Mouse (Mus musculus) limb, embryonic 15.5 days (tissue): ENCODE measurements around the gene BC004004. TPM values are rescaled to one million over a fixed set of nuclear protein-coding genes. Genes with fewer than 3 reads are reported as not detected.

Experiments used
- ATAC-seq: fragments of 200-750 bp; cut with Nextera tagmentation; 2 replicates; pipeline ENCODE4 v1.8.0; 2017; ENCODE audit warnings: low read depth, moderate TSS enrichment; ENCODE audit not compliant: insufficient number of reproducible peaks, low FRiP score, low TSS enrichment
- H3K27ac ChIP-seq: fragments of 300-500 bp; sonication (generic); 2 replicates; pipeline ENCODE4 v1.5.1; 2015; ENCODE audit warnings: moderate library complexity, mild to moderate bottlenecking, inconsistent platforms
- H3K27me3 ChIP-seq: fragments of 300-500 bp; sonication (generic); 2 replicates; pipeline ENCODE4 v1.6.1; 2015; ENCODE audit warnings: inconsistent platforms
- H3K36me3 ChIP-seq: fragments of 300-500 bp; sonication (generic); 2 replicates; pipeline ENCODE4 v1.6.1; 2015; ENCODE audit warnings: inconsistent platforms
- H3K4me1 ChIP-seq: fragments of 300-500 bp; sonication (generic); 2 replicates; pipeline ENCODE4 v1.6.1; 2015; ENCODE audit warnings: inconsistent platforms
- H3K4me2 ChIP-seq: fragments of 300-500 bp; sonication (generic); 2 replicates; pipeline ENCODE4 v1.6.1; 2015; ENCODE audit warnings: mild to moderate bottlenecking, inconsistent platforms
- H3K4me3 ChIP-seq: fragments of 300-500 bp; sonication (generic); 2 replicates; pipeline ENCODE4 v1.5.1; 2015; ENCODE audit warnings: mild to moderate bottlenecking, inconsistent platforms
- H3K9ac ChIP-seq: fragments of 300-500 bp; sonication (generic); 2 replicates; pipeline ENCODE4 v1.6.1; 2015; ENCODE audit warnings: inconsistent platforms
- H3K9me3 ChIP-seq: fragments of 300-500 bp; sonication (generic); 2 replicates; pipeline ENCODE4 v1.6.1; 2016; ENCODE audit warnings: inconsistent platforms
- WGBS: fragments of 180-500 bp; shearing (Covaris S2); methylation state at CpG from one replicate; pipeline ENCODE4 v1.1.7; 2015; 5-methylcytosine and 5-hydroxymethylcytosine counted together
- polyA plus RNA-seq: library from polyadenylated mRNA; unstranded; fragments of >200 nt; fragmentation: Nextera tagmentation; extraction: Ambion mirVana; gene quantifications from 2 replicates; pipeline ENCODE4 v1.2.1, GENCODE M21; 2015

Gene BC004004
- polyA plus RNA-seq, 1 experiment from 2014 or later = 84.1 TPM

- H3K27ac ChIP-seq = no peak overlapping the region
- peaks cover 48% of the 10 kb centered on the region for H3K36me3 ChIP-seq
- no peak overlapping the region for H3K9ac ChIP-seq
- no peaks in the 10 kb centered on the region for H3K27me3 ChIP-seq
- no peak overlapping the region for H3K4me3 ChIP-seq
- H3K4me2 ChIP-seq = no peak overlapping the region
- ATAC-seq = no peak
- H3K4me1 ChIP-seq = no peaks in the 10 kb centered on the region
- no peaks in the 10 kb centered on the region for H3K9me3 ChIP-seq
- 90% methylated on average over 5 of the region's 5 CpGs for WGBS
These were observed 13.0 kb downstream of the BC004004 start for GRCm38 (mm10) chr17:29281541-29281940.

GRCm38 (mm10) chr17:29282216-29282952 lies 13.8 kb downstream of the BC004004 start:
- H3K36me3 ChIP-seq = peaks cover 51% of the 10 kb centered on the region
- ATAC-seq = no peak
- H3K27ac ChIP-seq = no peak overlapping the region

GRCm38 (mm10) chr17:29291793-29292192 lies 23.2 kb downstream of the BC004004 start:
- 72% methylated on average over 7 of the region's 7 CpGs for WGBS
- Histone ChIP-seq H3K4me1 (peaks cover 1% of the 10 kb centered on the region; the same call in 1 of the 2 replicates), H3K36me3 (peaks cover 42% of the 10 kb centered on the region), H3K4me3 (no peak overlapping the region), H3K9ac (no peak overlapping the region), H3K9me3 (no peaks in the 10 kb centered on the region), H3K27me3 (no peaks in the 10 kb centered on the region), H3K4me2 (no peak overlapping the region), H3K27ac (no peak overlapping the region)
- no peak for ATAC-seq

More at GRCm38 (mm10) chr17:29282216-29282952, 13.8 kb downstream of the BC004004 start:
- Histone ChIP-seq H3K9me3 (no peaks in the 10 kb centered on the region), H3K4me3 (no peak overlapping the region), H3K27me3 (no peaks in the 10 kb centered on the region), H3K4me2 (no peak overlapping the region), H3K4me1 (no peaks in the 10 kb centered on the region), H3K9ac (no peak overlapping the region)
- WGBS = 82% methylated on average over 21 of the region's 21 CpGs

GRCm38 (mm10) chr17:29292996-29293395 lies 24.4 kb downstream of the BC004004 start:
- WGBS = 77% methylated on average over 3 of the region's 3 CpGs
- Histone ChIP-seq H3K4me2 (no peak overlapping the region), H3K9me3 (no peaks in the 10 kb centered on the region), H3K36me3 (peaks cover 45% of the 10 kb centered on the region), H3K27me3 (no peaks in the 10 kb centered on the region), H3K4me3 (no peak overlapping the region), H3K4me1 (peaks cover 12% of the 10 kb centered on the region), H3K27ac (no peak overlapping the region), H3K9ac (no peak overlapping the region)
- no peak for ATAC-seq

- WGBS = 75% methylated on average over 9 of the region's 9 CpGs
- no peaks in the 10 kb centered on the region for H3K27me3 ChIP-seq
- no peaks in the 10 kb centered on the region for H3K9me3 ChIP-seq
- no peak overlapping the region for H3K4me2 ChIP-seq
- H3K9ac ChIP-seq = no peak overlapping the region
- H3K4me3 ChIP-seq = no peak overlapping the region
- peaks cover 12% of the 10 kb centered on the region for H3K4me1 ChIP-seq
- peaks cover 51% of the 10 kb centered on the region for H3K36me3 ChIP-seq
- no peak overlapping the region for H3K27ac ChIP-seq
- no peak for ATAC-seq
These were observed 25.4 kb downstream of the BC004004 start for GRCm38 (mm10) chr17:29293807-29294605.

- no peak for ATAC-seq
- Histone ChIP-seq H3K9ac (no peak overlapping the region), H3K36me3 (peaks cover 58% of the 10 kb centered on the region), H3K4me1 (peaks cover 12% of the 10 kb centered on the region), H3K4me2 (no peak overlapping the region), H3K9me3 (no peaks in the 10 kb centered on the region), H3K4me3 (no peak overlapping the region), H3K27ac (no peak overlapping the region), H3K27me3 (no peaks in the 10 kb centered on the region)
- WGBS = 70% methylated on average over 5 of the region's 5 CpGs
These were observed 27.2 kb downstream of the BC004004 start for GRCm38 (mm10) chr17:29295835-29296234.

- no peak overlapping the region for H3K4me2 ChIP-seq
- peaks cover 12% of the 10 kb centered on the region for H3K4me1 ChIP-seq
- no peak overlapping the region for H3K9ac ChIP-seq
- WGBS = 38% methylated on average over 10 of the region's 10 CpGs
- H3K36me3 ChIP-seq = peaks cover 64% of the 10 kb centered on the region
- H3K4me3 ChIP-seq = no peak overlapping the region
- no peaks in the 10 kb centered on the region for H3K9me3 ChIP-seq
- no peak for ATAC-seq
- H3K27ac ChIP-seq = 0 out of 2 replicates have a peak overlapping the region, but pooled peaks have one; percentile 9
- no peaks in the 10 kb centered on the region for H3K27me3 ChIP-seq
These were observed 28.7 kb downstream of the BC004004 start for GRCm38 (mm10) chr17:29297321-29297720.

- Histone ChIP-seq H3K36me3 (peaks cover 63% of the 10 kb centered on the region), H3K4me3 (no peak overlapping the region), H3K27ac (no peak overlapping the region), H3K9ac (no peak overlapping the region), H3K9me3 (no peaks in the 10 kb centered on the region), H3K27me3 (no peaks in the 10 kb centered on the region), H3K4me1 (peaks cover 12% of the 10 kb centered on the region), H3K4me2 (no peak overlapping the region)
- 81% methylated on average over 6 of the region's 6 CpGs for WGBS
- no peak for ATAC-seq
These were observed 29.2 kb downstream of the BC004004 start for GRCm38 (mm10) chr17:29297813-29298212.

- Histone ChIP-seq H3K27me3 (no peaks in the 10 kb centered on the region), H3K36me3 (peaks cover 52% of the 10 kb centered on the region), H3K4me3 (no peak overlapping the region), H3K4me1 (peaks cover 27% of the 10 kb centered on the region), H3K9me3 (no peaks in the 10 kb centered on the region), H3K9ac (no peak overlapping the region), H3K27ac (no peak overlapping the region), H3K4me2 (no peak overlapping the region)
- 89% methylated on average over 4 of the region's 4 CpGs for WGBS
- ATAC-seq = no peak
These were observed 30.7 kb downstream of the BC004004 start for GRCm38 (mm10) chr17:29299282-29299681.

GRCm38 (mm10) chr17:29300926-29301325 lies 32.3 kb downstream of the BC004004 start:
- Histone ChIP-seq H3K9ac (no peak overlapping the region), H3K4me2 (no peak overlapping the region), H3K9me3 (no peaks in the 10 kb centered on the region), H3K27ac (no peak overlapping the region), H3K36me3 (peaks cover 43% of the 10 kb centered on the region), H3K4me1 (peaks cover 43% of the 10 kb centered on the region), H3K27me3 (no peaks in the 10 kb centered on the region), H3K4me3 (no peak overlapping the region)
- WGBS = 88% methylated on average over 7 of the region's 7 CpGs
- no peak for ATAC-seq

GRCm38 (mm10) chr17:29301421-29301820 lies 32.8 kb downstream of the BC004004 start:
- Histone ChIP-seq H3K4me1 (peaks cover 47% of the 10 kb centered on the region), H3K36me3 (peaks cover 43% of the 10 kb centered on the region), H3K27me3 (no peaks in the 10 kb centered on the region), H3K4me3 (no peak overlapping the region), H3K27ac (no peak overlapping the region), H3K4me2 (no peak overlapping the region), H3K9me3 (no peaks in the 10 kb centered on the region), H3K9ac (no peak overlapping the region)
- ATAC-seq = no peak
- 94% methylated on average over 6 of the region's 6 CpGs for WGBS

GRCm38 (mm10) chr17:29302149-29302548 lies 33.6 kb downstream of the BC004004 start:
- WGBS = 73% methylated on average over 5 of the region's 5 CpGs
- H3K4me2 ChIP-seq = no peak overlapping the region
- H3K36me3 ChIP-seq = peaks cover 39% of the 10 kb centered on the region
- H3K27me3 ChIP-seq = no peaks in the 10 kb centered on the region
- H3K27ac ChIP-seq = no peak overlapping the region
- no peak for ATAC-seq
- H3K9ac ChIP-seq = no peak overlapping the region
- no peaks in the 10 kb centered on the region for H3K9me3 ChIP-seq
- H3K4me1 ChIP-seq = peaks cover 44% of the 10 kb centered on the region
- H3K4me3 ChIP-seq = no peak overlapping the region
